Mouse (Mus musculus) cerebellum, adult (tissue): ENCODE measurements around the gene Apeh.
A peak's percentile ranks its signal among the peaks of the same experiment; 100 is the strongest.

ENCODE experiments used
- ATAC-seq: cut with Nextera tagmentation; 2 replicates; pipeline ENCODE4 v1.9.2; 2017; ENCODE audit warnings: mild to moderate bottlenecking, moderate library complexity, mixed read lengths; ENCODE audit not compliant: insufficient number of reproducible peaks, low FRiP score, low TSS enrichment

The Apeh gene

GRCm38 (mm10) chr9:108121170-108121969, 27.0 kb upstream of the Apeh start:
- no peak for ATAC-seq

- no peak for ATAC-seq
These were observed 26.3 kb upstream of the Apeh start for GRCm38 (mm10) chr9:108120671-108121070.

GRCm38 (mm10) chr9:108119891-108120411, 25.5 kb upstream of the Apeh start:
- ATAC-seq: 0 out of 2 replicates have a peak, but pooled peaks have one; percentile 27

GRCm38 (mm10) chr9:108117143-108117542, 22.7 kb upstream of the Apeh start:
- no peak for ATAC-seq

GRCm38 (mm10) chr9:108115290-108116077, 21.1 kb upstream of the Apeh start:
- no peak for ATAC-seq

- ATAC-seq: no peak; the same call in 1 of the 2 replicates
These were observed 18.4 kb upstream of the Apeh start for GRCm38 (mm10) chr9:108112719-108113340.

GRCm38 (mm10) chr9:108111593-108112121, 17.3 kb upstream of the Apeh start:
- no peak for ATAC-seq

- ATAC-seq: no peak
These were observed 16.7 kb upstream of the Apeh start for GRCm38 (mm10) chr9:108111101-108111592.

GRCm38 (mm10) chr9:108110160-108110559, 15.8 kb upstream of the Apeh start:
- no peak for ATAC-seq

- ATAC-seq: no peak
These were observed 13.5 kb upstream of the Apeh start for GRCm38 (mm10) chr9:108107867-108108266.

- no peak for ATAC-seq
These were observed 11.7 kb upstream of the Apeh start for GRCm38 (mm10) chr9:108106090-108106489.

- no peak for ATAC-seq
These were observed 11.1 kb upstream of the Apeh start for GRCm38 (mm10) chr9:108105549-108105863.

- no peak for ATAC-seq
These were observed 10.6 kb upstream of the Apeh start for GRCm38 (mm10) chr9:108104766-108105548.

- no peak for ATAC-seq
These were observed 5.2 kb upstream of the Apeh start for GRCm38 (mm10) chr9:108099619-108100018.

GRCm38 (mm10) chr9:108095949-108096712, 1.7 kb upstream of the Apeh start:
- ATAC-seq: no peak

GRCm38 (mm10) chr9:108095518-108095917, 1.1 kb upstream of the Apeh start:
- peak; percentile 32; the same call in 1 of the 2 replicates for ATAC-seq

- no peak for ATAC-seq
These were observed 599 bp upstream of the Apeh start for GRCm38 (mm10) chr9:108094998-108095411.

GRCm38 (mm10) chr9:108093586-108093985, 820 bp downstream of the Apeh start:
- no peak for ATAC-seq

GRCm38 (mm10) chr9:108090611-108091120, 3.7 kb downstream of the Apeh start:
- no peak for ATAC-seq
